Mouse (Mus musculus) gastrocnemius, postnatal 10 days (tissue): ENCODE data around the gene Itgb1. TPM values are rescaled to one million over a fixed set of nuclear protein-coding genes. Genes with fewer than 3 reads are reported as not detected.

ENCODE experiments used
- DNase-seq: peaks from one replicate; pipeline ENCODE4 v3.0.0; 2021; ENCODE audit warnings: mixed read lengths
- total RNA-seq, 2 experiments: library from RNA; stranded (reverse); gene quantifications; 2 replicates each; pipeline ENCODE4 v1.2.3; 2021

The Itgb1 gene
- total RNA-seq, 2 experiments from 2014 or later: 323 to 357 TPM

DNA sequence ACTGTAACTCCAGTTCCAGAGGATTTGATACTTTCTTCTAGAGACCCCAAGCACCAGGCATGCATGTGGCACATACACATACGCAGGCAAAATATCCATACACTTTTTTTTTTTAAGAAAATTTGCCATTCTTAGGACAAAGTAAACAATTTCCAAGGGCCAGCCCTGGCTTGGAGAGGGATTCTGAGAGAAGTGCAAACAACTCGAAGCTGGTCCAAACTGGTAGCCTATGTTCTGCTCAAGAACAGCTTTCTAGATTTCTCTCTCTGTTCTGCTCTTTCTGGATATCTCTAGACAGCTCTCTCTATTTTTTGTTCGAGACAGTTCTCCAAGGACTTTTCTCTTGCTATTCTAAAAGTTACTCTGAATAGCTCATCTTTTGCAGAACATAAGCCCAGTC is 3.5 kb upstream of the Itgb1 start:
- no peak for DNase-seq

DNA sequence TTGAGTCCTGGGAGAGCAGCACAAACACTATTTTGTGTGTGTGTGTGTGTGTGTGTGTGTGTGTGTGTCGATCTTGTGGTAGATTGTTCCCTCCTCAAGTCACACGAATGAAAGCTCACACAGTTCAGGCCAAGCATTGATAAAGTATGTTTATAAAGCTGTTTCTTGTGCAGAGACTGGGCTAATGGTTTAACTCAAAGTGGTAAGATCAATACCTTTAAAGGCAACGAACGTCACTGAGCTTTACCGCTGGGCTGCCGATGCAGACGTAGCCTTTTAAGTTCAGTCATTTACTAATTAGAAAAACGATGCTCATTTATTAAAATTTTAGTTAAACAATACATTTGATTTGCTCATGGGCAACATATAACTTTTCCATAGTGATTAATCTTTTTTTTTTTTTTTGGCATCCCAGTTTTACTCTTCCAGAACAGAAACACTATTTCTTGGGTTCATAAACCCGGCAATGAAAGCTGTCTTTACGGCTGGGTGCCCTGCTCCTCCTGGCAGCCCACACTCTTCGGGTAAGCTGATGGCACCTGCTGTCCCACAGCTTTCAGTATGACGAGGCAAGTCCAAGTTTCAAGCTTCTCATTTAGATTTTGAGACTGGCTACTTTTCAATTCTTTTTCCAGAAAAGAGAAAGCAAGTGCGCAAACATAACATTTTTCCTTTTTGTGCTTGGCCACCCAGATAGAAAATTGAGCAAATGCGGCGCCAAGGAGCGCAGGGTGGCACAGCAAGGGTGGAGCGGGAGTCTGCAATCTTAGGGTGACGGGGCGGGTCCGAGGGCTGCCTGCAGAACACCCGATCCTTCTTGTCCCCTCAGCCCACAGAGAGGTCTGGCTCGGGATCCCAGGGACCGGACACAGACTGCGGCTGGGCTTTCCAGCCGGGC is 596 bp upstream of the Itgb1 start:
- no peak for DNase-seq

DNA sequence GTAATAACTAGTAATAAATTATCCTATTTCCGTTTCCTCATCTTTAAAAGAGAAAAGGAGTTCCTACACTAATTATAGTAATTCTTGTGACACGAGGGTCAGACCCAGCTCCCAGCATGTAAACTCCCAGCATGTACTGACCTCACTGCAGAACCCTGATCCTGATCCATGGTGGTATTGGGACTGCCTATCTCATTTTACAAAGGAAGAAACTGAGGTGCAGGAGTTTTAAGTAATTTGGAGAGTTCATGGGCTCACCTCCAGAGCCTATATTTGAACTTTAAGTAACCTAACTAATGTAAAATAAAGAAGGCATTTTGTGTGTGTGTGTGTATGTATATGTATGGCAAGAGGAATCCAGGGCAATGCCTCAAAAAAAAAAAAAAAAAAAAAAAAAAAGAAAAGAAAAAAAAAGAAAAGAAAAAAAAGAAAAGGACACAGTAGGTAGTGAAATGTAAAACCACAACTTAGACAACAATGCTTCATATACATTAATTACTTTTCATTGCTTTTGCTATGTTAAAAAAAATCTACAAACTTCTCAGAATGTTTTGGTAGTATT is 1.1 kb downstream of the Itgb1 start:
- no peak for DNase-seq

DNA sequence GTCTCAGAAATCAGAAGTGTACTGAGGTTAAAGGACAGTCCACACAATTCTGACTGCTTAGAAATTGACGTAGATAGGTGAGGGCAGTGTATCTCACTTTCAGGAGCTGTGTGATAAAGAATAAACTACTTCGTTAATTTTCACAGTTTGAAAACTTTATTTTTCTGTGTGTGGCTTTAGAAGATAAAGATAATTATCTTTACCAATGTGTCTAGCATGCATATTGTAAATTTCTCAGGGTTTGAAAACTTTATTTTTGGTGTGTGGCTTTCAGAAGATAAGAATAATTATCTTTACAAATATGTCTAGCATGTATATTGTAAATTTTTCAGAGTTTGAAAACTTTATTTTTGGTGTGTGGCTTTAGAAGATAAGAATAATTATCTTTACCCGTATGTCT is 3.2 kb downstream of the Itgb1 start:
- DNase-seq: no peak

DNA sequence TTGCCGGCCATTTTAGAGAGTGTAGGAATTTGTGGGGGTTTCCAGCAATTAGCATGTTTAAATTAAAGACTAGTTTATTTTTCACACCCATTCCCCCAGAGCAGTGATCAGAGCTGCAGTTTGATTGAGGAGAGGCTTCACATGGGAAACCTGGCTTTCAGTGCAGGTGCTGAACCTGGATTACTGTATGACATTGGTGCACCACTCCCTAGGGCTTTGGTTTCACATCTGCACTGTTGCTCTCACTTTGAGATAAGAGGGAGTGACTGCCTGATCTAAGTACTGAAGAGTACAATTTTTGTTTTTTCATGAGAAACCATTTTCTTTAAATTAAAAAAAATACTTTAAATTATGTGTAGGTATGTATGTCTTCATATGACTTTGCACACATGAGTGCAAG is 4.6 kb downstream of the Itgb1 start:
- DNase-seq: no peak

DNA sequence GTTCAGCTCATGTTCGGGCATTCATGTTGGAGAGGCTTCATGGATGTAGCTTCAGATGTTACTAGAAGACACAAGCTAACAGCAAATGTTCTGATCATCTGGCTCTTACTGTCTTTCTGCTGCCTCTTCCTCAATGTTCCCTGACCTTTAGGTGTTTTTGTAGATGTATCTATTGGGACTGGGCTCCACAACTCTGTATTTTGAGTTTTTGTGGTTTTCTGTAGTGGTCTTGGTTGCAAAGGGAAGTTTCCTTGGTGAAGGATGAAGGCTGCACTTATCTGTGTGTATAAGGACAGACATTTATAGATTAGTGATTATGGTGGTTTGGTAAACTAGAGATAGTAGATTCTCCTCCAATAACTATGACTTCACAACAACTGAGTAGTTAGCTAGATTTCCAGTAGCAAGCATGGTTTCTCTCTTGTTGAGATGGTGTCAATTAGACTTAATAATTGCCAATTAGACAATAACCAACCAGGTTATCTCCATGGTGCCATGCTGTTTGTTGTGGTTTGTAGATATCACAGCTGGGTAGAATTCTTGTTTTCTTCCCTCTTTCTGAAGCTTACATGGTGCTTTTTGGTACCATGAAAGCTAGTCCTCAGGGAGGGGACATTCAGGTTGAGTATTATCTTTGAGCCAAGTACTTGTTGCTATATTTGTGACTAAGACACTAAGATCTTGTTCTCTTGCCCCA is 11.4 kb downstream of the Itgb1 start:
- no peak for DNase-seq

DNA sequence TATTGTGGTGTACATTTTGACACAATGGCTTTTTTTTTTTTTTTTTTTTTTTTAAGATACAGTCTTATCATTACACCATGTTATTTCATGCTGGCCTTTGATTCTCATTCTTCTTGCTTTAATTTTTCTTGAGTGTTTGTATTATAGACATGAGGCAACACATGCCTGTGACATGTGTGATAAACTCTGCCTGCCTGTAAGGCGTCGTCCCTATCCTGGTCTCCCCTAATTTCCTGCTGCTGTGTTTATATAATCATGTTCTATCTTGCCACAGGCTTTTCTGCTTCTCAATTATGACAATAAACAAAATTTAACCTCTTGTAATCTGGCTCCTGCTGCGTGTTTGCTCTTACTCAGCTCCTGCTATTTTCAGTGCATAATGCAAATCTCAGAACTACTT is 12.5 kb downstream of the Itgb1 start:
- DNase-seq: no peak

DNA sequence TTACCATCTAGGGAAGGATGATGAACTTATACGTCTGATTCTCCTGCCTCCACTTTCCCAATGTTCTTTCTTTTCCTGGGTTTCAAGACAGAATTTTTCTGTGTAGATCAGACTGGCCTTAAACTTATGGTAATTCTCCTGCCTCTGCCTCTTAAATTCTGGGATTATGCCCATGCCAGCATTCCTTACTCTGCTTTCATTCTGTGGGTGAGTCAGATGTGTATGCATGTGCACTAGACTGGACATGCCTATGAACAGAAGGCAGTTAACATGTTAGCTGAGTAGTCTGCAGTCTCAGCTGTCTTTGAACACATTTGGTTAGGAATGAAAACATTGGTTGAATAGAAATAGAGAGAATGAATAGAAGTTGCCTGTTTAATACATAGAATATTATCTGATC is 18.9 kb downstream of the Itgb1 start:
- no peak for DNase-seq

DNA sequence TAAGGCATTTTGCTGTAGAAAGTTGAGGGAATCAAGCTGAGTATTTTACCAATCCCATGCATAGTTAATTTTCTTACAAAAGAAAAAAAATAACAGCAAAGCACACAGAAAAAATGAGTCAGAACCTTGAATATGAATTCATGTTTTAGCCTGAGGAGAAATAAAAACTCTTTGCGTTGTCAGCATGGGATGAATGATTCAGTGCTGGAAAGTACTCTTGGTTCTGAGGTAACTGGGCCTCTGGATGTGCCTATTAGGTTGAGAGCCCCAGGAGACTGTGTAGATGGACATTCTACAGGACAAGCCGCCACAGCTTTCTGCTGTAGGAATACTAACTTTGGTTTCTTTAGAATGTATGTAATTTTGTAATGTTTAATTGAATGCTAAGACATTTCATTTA is 19.4 kb downstream of the Itgb1 start:
- DNase-seq: no peak

DNA sequence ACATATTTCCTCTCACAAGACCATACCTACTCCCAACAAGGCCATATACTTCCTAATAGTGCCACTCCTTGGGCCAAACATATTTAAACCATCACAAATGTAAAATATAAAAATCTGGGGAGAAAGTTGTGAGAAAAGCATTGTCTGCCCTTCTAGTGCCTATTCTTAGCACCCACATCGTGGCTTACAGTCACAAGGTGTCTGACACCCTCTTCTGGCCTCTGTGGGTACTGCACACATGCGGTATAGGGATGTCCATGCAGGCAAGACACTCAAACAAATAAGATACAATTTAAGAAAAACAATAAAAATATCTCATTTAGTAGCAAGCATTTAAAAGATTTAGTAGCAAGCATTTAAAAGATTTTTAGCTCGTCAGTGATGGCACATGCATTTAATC is 23.8 kb downstream of the Itgb1 start:
- DNase-seq: peak; percentile 88

DNA sequence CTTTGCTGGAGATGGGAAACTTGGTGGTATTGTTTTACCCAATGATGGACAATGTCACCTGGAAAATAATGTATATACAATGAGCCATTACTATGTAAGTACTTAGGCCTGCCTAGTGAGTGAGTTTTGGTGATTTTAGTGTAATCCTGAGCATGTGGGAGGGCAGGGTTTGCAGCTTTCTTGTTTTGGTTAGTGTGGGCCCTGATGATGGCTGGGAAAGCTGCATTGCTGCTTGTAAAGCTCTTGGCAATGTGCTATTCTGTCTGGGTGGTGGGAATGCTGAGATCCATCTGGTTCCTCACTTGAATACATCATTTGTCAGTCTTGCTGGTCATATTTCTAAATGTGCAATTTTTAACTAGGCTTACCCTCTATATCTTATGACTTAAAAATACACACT is 30.7 kb downstream of the Itgb1 start:
- DNase-seq: no peak

DNA sequence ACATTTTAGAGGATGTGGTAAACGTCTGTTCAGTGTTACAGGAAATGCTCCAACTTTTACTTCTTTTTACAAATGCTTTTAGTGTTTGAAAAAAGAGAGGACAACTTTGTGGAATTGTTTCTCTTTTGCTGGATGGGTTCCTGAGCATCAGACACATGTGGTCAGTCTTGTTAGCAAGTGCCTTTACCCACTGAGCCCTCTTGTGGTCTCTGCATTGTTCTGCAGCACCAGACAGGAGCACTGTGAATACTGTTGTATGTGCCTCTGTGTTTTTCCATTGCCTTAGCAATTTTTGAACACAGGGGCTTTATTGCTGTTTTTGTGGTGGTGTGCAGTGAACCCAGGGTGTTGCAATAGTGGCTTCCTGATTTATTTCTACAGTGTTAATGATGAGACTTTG is 39.4 kb downstream of the Itgb1 start:
- DNase-seq: no peak

DNA sequence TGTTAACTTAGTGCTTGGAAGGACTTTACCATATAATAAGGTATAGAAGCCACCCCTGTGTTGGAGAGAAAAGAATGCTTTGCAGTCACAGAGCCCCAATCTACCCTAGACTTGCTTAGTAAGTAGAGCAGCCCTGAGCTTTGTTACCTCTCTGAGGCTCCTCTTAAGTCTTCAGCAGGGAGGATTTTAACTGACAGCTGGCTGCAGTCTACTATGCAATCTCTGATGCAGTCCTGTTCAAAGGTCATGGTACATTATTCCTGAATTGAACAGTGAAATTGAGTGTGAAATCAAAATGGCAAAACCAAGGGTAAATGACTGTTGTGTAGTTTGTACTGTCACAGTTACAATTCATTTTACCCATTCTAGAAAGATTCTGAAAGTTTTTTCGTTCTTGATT is 41.8 kb downstream of the Itgb1 start:
- DNase-seq: no peak

DNA sequence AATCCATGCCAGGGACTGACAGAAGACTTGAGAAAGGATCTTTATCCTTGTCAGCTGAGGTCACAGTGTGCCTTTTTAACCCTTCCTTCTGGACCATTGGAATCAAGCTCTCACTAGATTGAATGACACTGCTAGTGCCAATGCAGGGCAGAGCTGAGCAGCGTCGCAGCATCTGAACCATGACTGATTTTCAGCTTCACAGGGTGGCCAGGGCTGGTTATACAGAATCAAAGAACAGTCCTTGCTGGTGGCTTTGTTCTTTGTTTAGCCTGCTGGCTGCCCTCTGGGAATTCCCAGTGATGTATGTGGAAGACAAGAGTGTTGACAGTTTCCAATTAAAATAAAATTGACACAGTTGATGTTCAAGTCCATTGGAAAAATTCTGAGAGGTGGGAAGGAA is 46.8 kb downstream of the Itgb1 start:
- no peak for DNase-seq

DNA sequence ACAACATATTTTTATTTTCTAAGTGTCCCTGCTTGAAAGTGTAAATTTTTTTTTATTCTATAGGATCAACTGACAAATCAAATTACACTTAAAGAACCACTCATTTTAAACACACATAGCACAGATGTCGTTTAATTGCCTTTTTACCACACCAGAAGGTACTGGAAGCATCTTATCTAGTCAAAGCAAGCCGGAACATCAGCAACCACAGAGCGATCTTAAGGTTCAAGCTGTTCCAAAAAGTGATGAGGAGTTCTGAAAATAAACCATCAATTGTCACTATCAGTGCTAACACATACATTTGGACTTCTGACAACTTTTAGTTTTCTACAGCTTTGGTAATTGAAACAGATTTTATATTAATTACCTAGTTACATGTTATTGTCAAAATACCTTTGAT is 48.7 kb downstream of the Itgb1 start:
- no peak for DNase-seq

DNA sequence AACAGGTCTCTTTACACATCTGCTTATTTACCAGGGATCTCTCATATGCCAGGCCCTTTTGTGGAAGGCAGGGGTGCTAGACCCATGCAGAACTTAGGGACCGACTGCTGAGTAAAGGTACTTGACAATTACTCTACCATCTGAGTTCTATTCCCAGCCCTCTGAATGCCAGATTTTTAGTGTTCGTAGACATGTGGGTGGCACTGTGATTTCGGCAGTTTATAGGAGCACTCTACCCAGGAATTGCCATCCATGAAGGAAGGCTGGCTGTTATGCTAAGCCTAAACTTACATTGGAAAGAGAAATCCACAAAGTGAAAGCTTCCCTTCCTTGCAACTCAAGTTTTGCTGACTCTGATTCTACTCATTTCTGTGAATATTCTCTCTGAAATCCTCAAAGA is 50.2 kb downstream of the Itgb1 start:
- no peak for DNase-seq

Other genes starting within 250 kb of the Itgb1 start
- gene Gm3952, start 113.0 kb downstream of the Itgb1 start, total RNA-seq: not detected